Mouse (Mus musculus): ENCODE data around the gene Pla1a. TPM values are rescaled to one million over a fixed set of nuclear protein-coding genes. Genes with fewer than 3 reads are reported as not detected.

Gene Pla1a
- polyA plus RNA-seq, 1 experiment from 2014 or later = 1.3 TPM

GRCm38 (mm10) chr16:38376841-38377249, 56.1 kb downstream of the Pla1a start:
- WGBS = 46% methylated on average over 8 of the region's 8 CpGs
- Histone ChIP-seq H3K4me1 (ENCODE audit: control insufficient read depth in 2 of 2, insufficient read depth in 2 of 2, low read length in 2 of 2) (peaks cover 23 to 52% of the 10 kb centered on the region in 2 experiments; a peak in 3 of 4 replicates), H3K9me3 (ENCODE audit: control insufficient read depth, low read length) (no peaks in the 10 kb centered on the region), H3K4me3 (ENCODE audit: control insufficient read depth in 1 of 2, insufficient read depth in 1 of 2, low read depth in 1 of 2, low read length in 2 of 2) (peak overlapping the region; percentile 14 to 26; a peak in 3 of 4 replicates), H3K27ac (replicated peaks in 1 of 2; ENCODE audit: control insufficient read depth in 1 of 2, insufficient read depth in 1 of 2, low read depth in 2 of 2, low read length in 2 of 2) (peak overlapping the region; percentile 8 to 47; a peak in 2 of 4 replicates), H3K9ac (ENCODE audit: low read length) (peak overlapping the region; percentile 42), H3K4me2 (ENCODE audit: low read length) (peak overlapping the region; percentile 44), H3K27me3 (ENCODE audit: control insufficient read depth, insufficient read depth, low read length) (no peaks in the 10 kb centered on the region), H3K36me3 (ENCODE audit: control insufficient read depth, insufficient read depth, low read length) (peaks cover 72% of the 10 kb centered on the region)
- ATAC-seq (ENCODE audit: insufficient number of reproducible peaks, insufficient read depth, low FRiP score, low read depth) = no peak

GRCm38 (mm10) chr16:38376163-38376840, 56.6 kb downstream of the Pla1a start:
- no peak for ATAC-seq (ENCODE audit: insufficient number of reproducible peaks, insufficient read depth, low FRiP score, low read depth)
- H3K36me3 ChIP-seq (ENCODE audit: control insufficient read depth, insufficient read depth, low read length) = peaks cover 75% of the 10 kb centered on the region
- peak overlapping the region; percentile 14 to 26; a peak in 3 of 4 replicates for H3K4me3 ChIP-seq (ENCODE audit: control insufficient read depth in 1 of 2, insufficient read depth in 1 of 2, low read depth in 1 of 2, low read length in 2 of 2)
- H3K9me3 ChIP-seq (ENCODE audit: control insufficient read depth, low read length) = no peaks in the 10 kb centered on the region
- peaks cover 23 to 57% of the 10 kb centered on the region in 2 experiments; a peak in 3 of 4 replicates for H3K4me1 ChIP-seq (ENCODE audit: control insufficient read depth in 2 of 2, insufficient read depth in 2 of 2, low read length in 2 of 2)
- 33% methylated on average over 16 of the region's 17 CpGs for WGBS
- H3K9ac ChIP-seq (ENCODE audit: low read length) = peak overlapping the region; percentile 42
- peak overlapping the region; percentile 44 for H3K4me2 ChIP-seq (ENCODE audit: low read length)
- H3K27ac ChIP-seq (replicated peaks in 1 of 2; ENCODE audit: control insufficient read depth in 1 of 2, insufficient read depth in 1 of 2, low read depth in 2 of 2, low read length in 2 of 2) = peak overlapping the region; percentile 8 to 47; a peak in 2 of 4 replicates
- H3K27me3 ChIP-seq (ENCODE audit: control insufficient read depth, insufficient read depth, low read length) = no peaks in the 10 kb centered on the region

DNA sequence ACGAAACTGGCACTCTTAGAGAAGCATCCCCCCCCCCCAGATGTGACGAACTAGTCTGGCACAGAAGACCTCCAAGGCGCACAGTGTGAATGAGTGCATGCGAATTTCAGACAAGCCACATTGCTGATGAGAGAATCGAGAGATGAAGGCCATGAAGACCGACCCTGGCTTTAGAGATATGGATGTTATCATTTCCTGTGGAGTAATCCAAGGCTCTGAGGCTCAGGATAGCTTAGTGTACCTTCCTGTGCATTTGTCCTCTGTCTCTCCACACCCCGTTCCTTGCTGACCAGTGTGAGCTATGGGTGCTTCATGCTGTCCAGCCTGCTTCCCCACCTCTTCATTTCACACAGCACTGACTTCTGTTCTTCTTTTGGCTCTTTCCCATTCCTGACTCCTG, 57.8 kb downstream of the Pla1a start:
- H3K4me2 ChIP-seq (ENCODE audit: low read length) = peak overlapping the region; percentile 27
- H3K27me3 ChIP-seq (ENCODE audit: control insufficient read depth, insufficient read depth, low read length) = no peaks in the 10 kb centered on the region
- no peak for ATAC-seq (ENCODE audit: insufficient number of reproducible peaks, insufficient read depth, low FRiP score, low read depth)
- peaks cover 27 to 68% of the 10 kb centered on the region in 2 experiments for H3K4me1 ChIP-seq (ENCODE audit: control insufficient read depth in 2 of 2, insufficient read depth in 2 of 2, low read length in 2 of 2)
- WGBS = 47% methylated on average over 7 of the region's 7 CpGs
- H3K9me3 ChIP-seq (ENCODE audit: control insufficient read depth, low read length) = no peaks in the 10 kb centered on the region
- peaks cover 86% of the 10 kb centered on the region for H3K36me3 ChIP-seq (ENCODE audit: control insufficient read depth, insufficient read depth, low read length)
- 0 out of 2 replicates have a peak overlapping the region, but pooled peaks have one; percentile 42 for H3K9ac ChIP-seq (ENCODE audit: low read length)
- H3K4me3 ChIP-seq (ENCODE audit: control insufficient read depth in 1 of 2, insufficient read depth in 1 of 2, low read depth in 1 of 2, low read length in 2 of 2) = no peak overlapping the region
- no peak overlapping the region; a peak in 1 of 4 replicates for H3K27ac ChIP-seq (replicated peaks in 1 of 2; ENCODE audit: control insufficient read depth in 1 of 2, insufficient read depth in 1 of 2, low read depth in 2 of 2, low read length in 2 of 2)

DNA sequence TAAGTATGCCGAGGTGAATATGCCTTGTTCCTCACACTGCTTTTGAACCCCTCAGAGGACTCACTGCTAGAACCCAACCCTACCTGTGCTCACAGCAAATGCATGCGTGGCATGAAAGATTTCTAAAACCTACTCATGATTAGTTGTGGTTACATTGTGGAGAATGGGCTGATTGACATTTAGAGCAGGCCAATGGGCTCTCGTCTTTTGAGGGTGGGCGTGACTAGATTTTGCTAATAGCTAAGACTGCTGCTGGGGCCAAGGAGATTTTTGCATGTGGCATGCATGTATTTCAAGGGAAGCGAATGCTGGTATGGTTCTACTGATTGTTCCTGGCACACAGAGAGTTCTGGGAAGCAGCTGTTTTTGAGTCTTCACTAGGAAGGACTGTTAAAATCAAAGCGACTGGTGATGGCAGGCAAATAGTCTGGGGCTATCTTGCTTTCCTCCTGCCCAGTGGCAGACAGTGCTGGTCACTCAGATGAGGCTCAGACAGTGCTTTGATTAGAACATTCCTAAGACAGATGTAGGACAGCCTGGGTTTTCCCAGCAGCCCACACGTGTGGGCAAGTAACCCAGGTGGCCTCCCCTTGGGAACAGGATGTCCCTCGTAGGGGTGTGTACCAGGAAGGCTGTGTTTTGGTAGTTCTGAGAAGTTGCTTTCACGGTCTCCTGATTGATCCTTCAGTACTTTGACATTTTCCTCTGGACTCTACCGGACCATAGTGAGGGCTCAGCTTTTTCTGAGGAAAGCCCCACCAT, 58.4 kb downstream of the Pla1a start:
- Histone ChIP-seq H3K9ac (ENCODE audit: low read length) (peak overlapping the region; percentile 44; the same call in 1 of the 2 replicates), H3K4me2 (ENCODE audit: low read length) (peak overlapping the region; percentile 35), H3K4me1 (ENCODE audit: control insufficient read depth in 2 of 2, insufficient read depth in 2 of 2, low read length in 2 of 2) (peaks cover 31 to 74% of the 10 kb centered on the region in 2 experiments), H3K9me3 (ENCODE audit: control insufficient read depth, low read length) (no peaks in the 10 kb centered on the region), H3K27ac (replicated peaks in 1 of 2; ENCODE audit: control insufficient read depth in 1 of 2, insufficient read depth in 1 of 2, low read depth in 2 of 2, low read length in 2 of 2) (0 out of 4 replicates have a peak overlapping the region, but pooled peaks of 1 of the 2 experiments have one; percentile 0), H3K36me3 (ENCODE audit: control insufficient read depth, insufficient read depth, low read length) (peaks cover 92% of the 10 kb centered on the region), H3K27me3 (ENCODE audit: control insufficient read depth, insufficient read depth, low read length) (no peaks in the 10 kb centered on the region), H3K4me3 (ENCODE audit: control insufficient read depth in 1 of 2, insufficient read depth in 1 of 2, low read depth in 1 of 2, low read length in 2 of 2) (peak overlapping the region in 1 of 2 experiments; percentile 6; a peak in 1 of 4 replicates)
- ATAC-seq (ENCODE audit: insufficient number of reproducible peaks, insufficient read depth, low FRiP score, low read depth) = no peak
- 56% methylated on average over 10 of the region's 10 CpGs for WGBS

DNA sequence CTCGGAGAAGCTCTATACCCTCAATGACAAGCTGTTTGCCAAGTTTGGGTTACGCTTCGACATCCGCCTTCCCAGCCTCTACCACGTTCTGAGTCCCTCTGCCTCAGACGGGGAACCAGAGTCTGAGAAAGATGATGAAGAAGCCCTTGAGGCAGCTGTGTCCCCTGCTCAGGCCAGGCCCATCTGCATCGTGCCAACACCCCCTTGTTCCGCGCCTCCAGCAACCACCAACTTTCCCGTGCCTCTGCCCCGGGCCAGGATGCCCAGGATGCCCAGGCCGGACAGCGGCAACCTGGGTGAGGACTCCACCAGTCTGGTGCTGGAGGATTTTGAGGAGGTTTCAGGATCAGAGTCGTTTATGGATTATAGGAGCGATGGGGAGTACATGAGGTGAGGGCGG, 59.0 kb downstream of the Pla1a start:
- Histone ChIP-seq H3K27me3 (ENCODE audit: control insufficient read depth, insufficient read depth, low read length) (no peaks in the 10 kb centered on the region), H3K4me3 (ENCODE audit: control insufficient read depth in 1 of 2, insufficient read depth in 1 of 2, low read depth in 1 of 2, low read length in 2 of 2) (no peak overlapping the region), H3K27ac (replicated peaks in 1 of 2; ENCODE audit: control insufficient read depth in 1 of 2, insufficient read depth in 1 of 2, low read depth in 2 of 2, low read length in 2 of 2) (no peak overlapping the region), H3K9me3 (ENCODE audit: control insufficient read depth, low read length) (no peaks in the 10 kb centered on the region), H3K4me2 (ENCODE audit: low read length) (peak overlapping the region; percentile 35), H3K36me3 (ENCODE audit: control insufficient read depth, insufficient read depth, low read length) (peaks cover 95% of the 10 kb centered on the region), H3K4me1 (ENCODE audit: control insufficient read depth in 2 of 2, insufficient read depth in 2 of 2, low read length in 2 of 2) (peaks cover 35 to 77% of the 10 kb centered on the region in 2 experiments), H3K9ac (ENCODE audit: low read length) (0 out of 2 replicates have a peak overlapping the region, but pooled peaks have one; percentile 44)
- 73% methylated on average over 16 of the region's 16 CpGs for WGBS
- no peak for ATAC-seq (ENCODE audit: insufficient number of reproducible peaks, insufficient read depth, low FRiP score, low read depth)

DNA sequence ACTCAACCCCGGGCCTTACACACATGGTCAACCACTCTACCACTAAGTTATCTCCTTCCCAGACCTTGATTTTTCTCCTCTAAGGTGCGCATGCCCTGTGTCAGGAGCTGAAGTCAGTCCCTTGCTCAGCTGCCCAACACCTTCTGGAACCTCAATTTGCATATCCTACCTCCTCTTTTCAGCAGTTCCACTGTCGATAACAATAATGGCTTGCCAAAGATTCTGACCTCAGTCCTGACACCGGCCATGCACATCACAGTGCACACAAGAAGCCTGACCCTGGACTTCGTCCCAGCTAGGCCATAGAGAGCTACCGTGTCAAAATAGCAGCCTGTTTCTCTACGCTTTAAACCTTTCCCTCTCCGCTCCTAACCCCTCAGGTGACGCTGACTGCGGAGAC, 59.5 kb downstream of the Pla1a start:
- peak overlapping the region; percentile 35; the same call in 1 of the 2 replicates for H3K4me2 ChIP-seq (ENCODE audit: low read length)
- no peak for ATAC-seq (ENCODE audit: insufficient number of reproducible peaks, insufficient read depth, low FRiP score, low read depth)
- H3K4me1 ChIP-seq (ENCODE audit: control insufficient read depth in 2 of 2, insufficient read depth in 2 of 2, low read length in 2 of 2) = peaks cover 36 to 81% of the 10 kb centered on the region in 2 experiments
- no peak overlapping the region for H3K4me3 ChIP-seq (ENCODE audit: control insufficient read depth in 1 of 2, insufficient read depth in 1 of 2, low read depth in 1 of 2, low read length in 2 of 2)
- H3K27ac ChIP-seq (replicated peaks in 1 of 2; ENCODE audit: control insufficient read depth in 1 of 2, insufficient read depth in 1 of 2, low read depth in 2 of 2, low read length in 2 of 2) = no peak overlapping the region; a peak in 1 of 4 replicates
- no peak overlapping the region for H3K9ac ChIP-seq (ENCODE audit: low read length)
- H3K9me3 ChIP-seq (ENCODE audit: control insufficient read depth, low read length) = no peaks in the 10 kb centered on the region
- H3K27me3 ChIP-seq (ENCODE audit: control insufficient read depth, insufficient read depth, low read length) = no peaks in the 10 kb centered on the region
- peaks cover 95% of the 10 kb centered on the region for H3K36me3 ChIP-seq (ENCODE audit: control insufficient read depth, insufficient read depth, low read length)
- WGBS = 60% methylated on average over 10 of the region's 10 CpGs

DNA sequence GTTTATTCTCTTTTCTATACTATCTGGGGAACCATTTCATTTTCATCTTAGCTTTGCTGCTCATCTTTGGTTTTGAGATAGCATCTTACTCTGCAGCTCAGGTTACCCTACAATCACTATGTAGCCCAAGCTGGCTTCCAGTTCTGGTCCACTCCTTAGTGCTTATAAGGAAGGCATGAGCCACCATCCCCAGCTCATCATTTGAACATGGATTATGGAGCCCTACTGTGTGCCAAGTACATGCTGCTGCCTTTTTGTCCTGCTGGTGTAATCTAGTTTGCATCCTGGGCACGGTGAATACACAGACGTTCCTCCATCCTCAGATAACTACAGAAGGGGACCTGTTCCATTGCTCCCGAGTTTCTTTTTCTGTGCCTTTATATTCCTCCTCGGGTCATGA, 60.1 kb downstream of the Pla1a start:
- Histone ChIP-seq H3K4me2 (ENCODE audit: low read length) (0 out of 2 replicates have a peak overlapping the region, but pooled peaks have one; percentile 14), H3K4me1 (ENCODE audit: control insufficient read depth in 2 of 2, insufficient read depth in 2 of 2, low read length in 2 of 2) (peaks cover 37 to 84% of the 10 kb centered on the region in 2 experiments), H3K36me3 (ENCODE audit: control insufficient read depth, insufficient read depth, low read length) (peaks cover 93% of the 10 kb centered on the region)

More for the DNA sequence above, 60.1 kb downstream of the Pla1a start:
- no peaks in the 10 kb centered on the region for H3K9me3 ChIP-seq (ENCODE audit: control insufficient read depth, low read length)
- H3K27ac ChIP-seq (replicated peaks in 1 of 2; ENCODE audit: control insufficient read depth in 1 of 2, insufficient read depth in 1 of 2, low read depth in 2 of 2, low read length in 2 of 2) = no peak overlapping the region
- 62% methylated on average over 4 of the region's 4 CpGs for WGBS
- ATAC-seq (ENCODE audit: insufficient number of reproducible peaks, insufficient read depth, low FRiP score, low read depth) = no peak
- no peak overlapping the region for H3K9ac ChIP-seq (ENCODE audit: low read length)
- H3K27me3 ChIP-seq (ENCODE audit: control insufficient read depth, insufficient read depth, low read length) = no peaks in the 10 kb centered on the region
- no peak overlapping the region for H3K4me3 ChIP-seq (ENCODE audit: control insufficient read depth in 1 of 2, insufficient read depth in 1 of 2, low read depth in 1 of 2, low read length in 2 of 2)

All from heart, embryonic 14.5 days (tissue).